Mouse (Mus musculus) spleen, adult 2 months (tissue): ENCODE measurements around the gene Clcn6.

Experiments
- CTCF ChIP-seq: fragments of 200-500 bp; IDR thresholded peaks from 2 replicates; pipeline ENCODE4 v1.5.1; 2011; ENCODE audit warnings: mild to moderate bottlenecking, inconsistent platforms; ENCODE audit not compliant: insufficient read depth, insufficient read length, insufficient replicate concordance; ENCODE audit errors: extremely low read depth
- POLR2A ChIP-seq: fragments of 200-500 bp; IDR thresholded peaks from 2 replicates; pipeline ENCODE4 v1.6.1; 2011; ENCODE audit warnings: low read depth, low read length, inconsistent platforms

DNA sequence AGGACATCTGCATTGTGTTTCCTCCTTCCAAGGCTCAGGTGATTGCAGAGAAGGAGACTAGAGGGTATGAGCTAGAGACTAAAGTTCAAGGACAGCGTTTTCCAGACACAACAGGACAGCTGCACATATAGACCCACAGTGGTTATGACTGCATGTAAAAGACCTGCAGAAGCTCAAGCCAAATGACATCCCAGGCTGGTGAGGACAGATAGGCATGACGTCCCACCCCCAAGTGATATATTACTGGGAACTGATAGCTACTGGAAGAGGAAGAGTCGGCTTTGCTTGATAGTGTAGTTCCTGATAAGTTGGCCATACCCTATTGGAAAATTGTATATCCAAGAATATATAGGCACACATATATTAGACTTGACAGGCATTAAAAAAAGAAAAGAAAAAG, 62.4 kb downstream of the Clcn6 start:
- TF ChIP-seq CTCF (no peak), POLR2A (no peak)
